Mouse (Mus musculus): ENCODE results near the gene Elp6. TPM values are rescaled to one million over a fixed set of nuclear protein-coding genes. Genes with fewer than 3 reads are reported as not detected.

Gene Elp6
- polyA plus RNA-seq, 1 experiment from 2014 or later = 21.0 TPM

- H3K36me3 ChIP-seq = no peaks in the 10 kb centered on the region
- ATAC-seq (ENCODE audit: insufficient read depth, low FRiP score, low read depth) = no peak
- no peaks in the 10 kb centered on the region for H3K9me3 ChIP-seq
- H3K27ac ChIP-seq = no peak overlapping the region
- H3K4me3 ChIP-seq (replicated peaks) = no peak overlapping the region
- H3K27me3 ChIP-seq (replicated peaks) = no peaks in the 10 kb centered on the region
- no peak overlapping the region for H3K4me2 ChIP-seq
- H3K4me1 ChIP-seq = no peaks in the 10 kb centered on the region; the same call in 1 of the 2 replicates
- WGBS = 71% methylated on average over 8 of the region's 8 CpGs
- no peak overlapping the region for H3K9ac ChIP-seq
Observed at GRCm38 (mm10) chr9:110342008-110342407, 37.0 kb downstream of the Elp6 start.

GRCm38 (mm10) chr9:110343805-110344204 lies 38.8 kb downstream of the Elp6 start:
- Histone ChIP-seq H3K9ac (no peak overlapping the region), H3K27me3 (replicated peaks) (no peaks in the 10 kb centered on the region), H3K36me3 (no peaks in the 10 kb centered on the region), H3K27ac (no peak overlapping the region), H3K9me3 (no peaks in the 10 kb centered on the region), H3K4me1 (no peaks in the 10 kb centered on the region; the same call in 1 of the 2 replicates), H3K4me3 (replicated peaks) (no peak overlapping the region), H3K4me2 (no peak overlapping the region)
- 34% methylated on average over 6 of the region's 6 CpGs for WGBS
- ATAC-seq (ENCODE audit: insufficient read depth, low FRiP score, low read depth) = no peak

- no peak overlapping the region for H3K4me3 ChIP-seq (replicated peaks)
- H3K9ac ChIP-seq = no peak overlapping the region
- H3K27ac ChIP-seq = no peak overlapping the region
- no peak overlapping the region for H3K4me2 ChIP-seq
- H3K36me3 ChIP-seq = no peaks in the 10 kb centered on the region
- H3K9me3 ChIP-seq = no peaks in the 10 kb centered on the region
- no peaks in the 10 kb centered on the region for H3K27me3 ChIP-seq (replicated peaks)
- no peaks in the 10 kb centered on the region; the same call in 1 of the 2 replicates for H3K4me1 ChIP-seq
- ATAC-seq (ENCODE audit: insufficient read depth, low FRiP score, low read depth) = 0 out of 2 replicates have a peak, but pooled peaks have one; percentile 14
- WGBS = 55% methylated on average over 7 of the region's 7 CpGs
Observed at GRCm38 (mm10) chr9:110345057-110345739, 40.2 kb downstream of the Elp6 start.

GRCm38 (mm10) chr9:110348899-110349298 lies 43.9 kb downstream of the Elp6 start:
- no peaks in the 10 kb centered on the region for H3K9me3 ChIP-seq
- no peak overlapping the region for H3K4me3 ChIP-seq (replicated peaks)
- H3K27ac ChIP-seq = no peak overlapping the region
- 65% methylated on average over 4 of the region's 4 CpGs for WGBS
- ATAC-seq (ENCODE audit: insufficient read depth, low FRiP score, low read depth) = no peak
- no peak overlapping the region for H3K4me2 ChIP-seq
- H3K4me1 ChIP-seq = peaks cover 3% of the 10 kb centered on the region; the same call in 1 of the 2 replicates
- H3K27me3 ChIP-seq (replicated peaks) = no peaks in the 10 kb centered on the region
- H3K9ac ChIP-seq = no peak overlapping the region
- no peaks in the 10 kb centered on the region for H3K36me3 ChIP-seq

GRCm38 (mm10) chr9:110350188-110350587 lies 45.2 kb downstream of the Elp6 start:
- 0 out of 2 replicates have a peak, but pooled peaks cover 3% of the 10 kb centered on the region for H3K4me1 ChIP-seq
- 0 out of 2 replicates have a peak overlapping the region, but pooled peaks have one; percentile 38 for H3K27ac ChIP-seq
- H3K4me3 ChIP-seq (replicated peaks) = no peak overlapping the region
- H3K9me3 ChIP-seq = no peaks in the 10 kb centered on the region
- H3K27me3 ChIP-seq (replicated peaks) = no peaks in the 10 kb centered on the region
- H3K9ac ChIP-seq = no peak overlapping the region
- no peak for ATAC-seq (ENCODE audit: insufficient read depth, low FRiP score, low read depth)
- no peak overlapping the region for H3K4me2 ChIP-seq
- 75% methylated on average over 5 of the region's 5 CpGs for WGBS
- H3K36me3 ChIP-seq = no peaks in the 10 kb centered on the region

- Histone ChIP-seq H3K9ac (no peak overlapping the region), H3K4me2 (no peak overlapping the region), H3K4me3 (replicated peaks) (no peak overlapping the region), H3K27ac (no peak overlapping the region), H3K27me3 (replicated peaks) (no peaks in the 10 kb centered on the region), H3K4me1 (0 out of 2 replicates have a peak, but pooled peaks cover 3% of the 10 kb centered on the region), H3K9me3 (no peaks in the 10 kb centered on the region), H3K36me3 (no peaks in the 10 kb centered on the region)
- 85% methylated on average over 5 of the region's 5 CpGs for WGBS
- peak; percentile 39; the same call in 1 of the 2 replicates for ATAC-seq (ENCODE audit: insufficient read depth, low FRiP score, low read depth)
Observed at GRCm38 (mm10) chr9:110350612-110351011, 45.6 kb downstream of the Elp6 start.

- Histone ChIP-seq H3K4me2 (no peak overlapping the region), H3K4me1 (0 out of 2 replicates have a peak, but pooled peaks cover 3% of the 10 kb centered on the region), H3K4me3 (replicated peaks) (no peak overlapping the region), H3K27ac (no peak overlapping the region), H3K36me3 (no peaks in the 10 kb centered on the region), H3K9ac (no peak overlapping the region), H3K9me3 (no peaks in the 10 kb centered on the region), H3K27me3 (replicated peaks) (no peaks in the 10 kb centered on the region)
- WGBS = 83% methylated on average over 2 of the region's 2 CpGs
- no peak for ATAC-seq (ENCODE audit: insufficient read depth, low FRiP score, low read depth)
Observed at GRCm38 (mm10) chr9:110351350-110351749, 46.4 kb downstream of the Elp6 start.

- no peak for ATAC-seq (ENCODE audit: insufficient read depth, low FRiP score, low read depth)
- Histone ChIP-seq H3K4me2 (no peak overlapping the region), H3K9ac (no peak overlapping the region), H3K36me3 (no peaks in the 10 kb centered on the region), H3K4me1 (0 out of 2 replicates have a peak, but pooled peaks cover 3% of the 10 kb centered on the region), H3K4me3 (replicated peaks) (no peak overlapping the region), H3K27me3 (replicated peaks) (no peaks in the 10 kb centered on the region), H3K9me3 (no peaks in the 10 kb centered on the region), H3K27ac (no peak overlapping the region)
- 79% methylated on average over 8 of the region's 8 CpGs for WGBS
Observed at GRCm38 (mm10) chr9:110351932-110352632, 47.1 kb downstream of the Elp6 start.

- ATAC-seq (ENCODE audit: insufficient read depth, low FRiP score, low read depth) = no peak; the same call in 1 of the 2 replicates
- Histone ChIP-seq H3K27ac (no peak overlapping the region), H3K27me3 (replicated peaks) (no peaks in the 10 kb centered on the region), H3K9me3 (no peaks in the 10 kb centered on the region), H3K9ac (no peak overlapping the region), H3K36me3 (no peaks in the 10 kb centered on the region), H3K4me2 (no peak overlapping the region), H3K4me1 (no peaks in the 10 kb centered on the region), H3K4me3 (replicated peaks) (no peak overlapping the region)
- WGBS = 75% methylated on average over 2 of the region's 2 CpGs
Observed at GRCm38 (mm10) chr9:110358341-110358740, 53.4 kb downstream of the Elp6 start.

- WGBS = 52% methylated on average over 12 of the region's 12 CpGs
- no peak overlapping the region for H3K4me3 ChIP-seq (replicated peaks)
Observed at GRCm38 (mm10) chr9:110361299-110361698, 56.3 kb downstream of the Elp6 start.

GRCm38 (mm10) chr9:110362337-110362736 lies 57.4 kb downstream of the Elp6 start:
- H3K4me2 ChIP-seq = no peak overlapping the region
- no peaks in the 10 kb centered on the region; the same call in 1 of the 2 replicates for H3K36me3 ChIP-seq
- H3K9me3 ChIP-seq = no peaks in the 10 kb centered on the region
- no peak for ATAC-seq (ENCODE audit: insufficient read depth, low FRiP score, low read depth)
- no peak overlapping the region for H3K4me3 ChIP-seq (replicated peaks)
- no peaks in the 10 kb centered on the region for H3K4me1 ChIP-seq
- no peak overlapping the region for H3K27ac ChIP-seq
- WGBS = 72% methylated on average over 10 of the region's 10 CpGs
- no peak overlapping the region for H3K9ac ChIP-seq
- H3K27me3 ChIP-seq (replicated peaks) = no peaks in the 10 kb centered on the region

More at GRCm38 (mm10) chr9:110361299-110361698, 56.3 kb downstream of the Elp6 start:
- Histone ChIP-seq H3K36me3 (no peaks in the 10 kb centered on the region; the same call in 1 of the 2 replicates), H3K9me3 (no peaks in the 10 kb centered on the region), H3K27me3 (replicated peaks) (no peaks in the 10 kb centered on the region), H3K27ac (no peak overlapping the region), H3K4me2 (no peak overlapping the region), H3K9ac (no peak overlapping the region), H3K4me1 (no peaks in the 10 kb centered on the region)
- no peak; the same call in 1 of the 2 replicates for ATAC-seq (ENCODE audit: insufficient read depth, low FRiP score, low read depth)

GRCm38 (mm10) chr9:110366746-110367145 lies 61.8 kb downstream of the Elp6 start:
- Histone ChIP-seq H3K9me3 (no peaks in the 10 kb centered on the region), H3K36me3 (no peaks in the 10 kb centered on the region; the same call in 1 of the 2 replicates), H3K4me3 (replicated peaks) (no peak overlapping the region), H3K27ac (no peak overlapping the region), H3K4me2 (no peak overlapping the region), H3K9ac (no peak overlapping the region), H3K27me3 (replicated peaks) (no peaks in the 10 kb centered on the region), H3K4me1 (no peaks in the 10 kb centered on the region)
- no peak for ATAC-seq (ENCODE audit: insufficient read depth, low FRiP score, low read depth)
- WGBS = 71% methylated on average over 5 of the region's 5 CpGs
